Mouse (Mus musculus): Measurements from ENCODE around the gene Csnk1e. TPM values are rescaled to one million over a fixed set of nuclear protein-coding genes. Genes with fewer than 3 reads are reported as not detected.
A peak's percentile ranks its signal among the peaks of the same experiment; 100 is the strongest.

Gene Csnk1e
- total and polyA plus RNA-seq, 3 experiments: 10.4 to 46.7 (median 16.8) TPM

- no peak overlapping the region for H3K4me3 ChIP-seq (replicated peaks in 1 of 3; ENCODE audit: low read depth in 2 of 3, low read length in 2 of 3, poor library complexity in 1 of 3)
- no peak overlapping the region for H3K27ac ChIP-seq (ENCODE audit: insufficient read depth, low read depth)
- peaks cover 2% of the 10 kb centered on the region for H3K27me3 ChIP-seq (replicated peaks)
- H3K4me1 ChIP-seq (ENCODE audit: control insufficient read depth in 1 of 2, insufficient read depth in 2 of 2): peaks cover 27 to 56% of the 10 kb centered on the region in 2 experiments
- H3K9ac ChIP-seq (ENCODE audit: insufficient read depth, low read depth): no peak overlapping the region
- H3K36me3 ChIP-seq (replicated peaks in 1 of 2; ENCODE audit: control insufficient read depth in 1 of 2, insufficient read depth in 1 of 2, low read length in 1 of 2): peaks cover 2 to 24% of the 10 kb centered on the region in 2 experiments
- peaks cover 20% of the 10 kb centered on the region for H3K79me2 ChIP-seq (replicated peaks; ENCODE audit: control insufficient read depth, extremely low read depth, insufficient read depth, poor library complexity, severe bottlenecking)
- TF ChIP-seq MYC (IDR thresholded peaks at IDR 0.05; ENCODE audit: low read depth, low read length) (no peak), MXI1 (IDR thresholded peaks at IDR 0.05; ENCODE audit: low read depth, low read length) (no peak), NELFE (IDR thresholded peaks at IDR 0.05; ENCODE audit: low read depth, low read length) (no peak), ZNF384 (IDR thresholded peaks at IDR 0.05; ENCODE audit: low read depth, low read length) (no peak), BHLHE40 (IDR thresholded peaks at IDR 0.05; ENCODE audit: low read depth, low read length) (no peak), MEF2A (IDR thresholded peaks at IDR 0.05; ENCODE audit: borderline replicate concordance, low read depth, low read length) (no peak), RCOR1 (conservative IDR thresholded peaks at IDR 0.05; ENCODE audit: low read depth, low read length) (no peak), ETS1 (conservative IDR thresholded peaks at IDR 0.05; ENCODE audit: low read depth, low read length) (no peak)
- in situ Hi-C loops (cut with MboI; ENCODE audit: low pct_ligation_motif_present, low pct_unique_long_range_greater_than_20kb, low sequenced_read_pairs): no loop called here
- H3K4me2 ChIP-seq (ENCODE audit: insufficient read depth, low read depth, poor library complexity, severe bottlenecking): no peak overlapping the region
- no peaks in the 10 kb centered on the region for H3K9me3 ChIP-seq (replicated peaks; ENCODE audit: low read length)
- dilution Hi-C loops (cut with MboI; ENCODE audit: extremely low pct_ligation_motif_present, extremely low pct_unique_long_range_greater_than_20kb, low sequenced_read_pairs): no loop called here
- DNase-seq (ENCODE audit: extremely low read depth): no peak
Measured at GRCm38 (mm10) chr15:79400975-79401365, 54.4 kb downstream of the Csnk1e start.

GRCm38 (mm10) chr15:79400134-79400974 is 55.0 kb downstream of the Csnk1e start:
- no peaks in the 10 kb centered on the region for H3K9me3 ChIP-seq (replicated peaks; ENCODE audit: low read length)
- peaks cover 2% of the 10 kb centered on the region for H3K27me3 ChIP-seq (replicated peaks)
- peaks cover 24% of the 10 kb centered on the region for H3K79me2 ChIP-seq (replicated peaks; ENCODE audit: control insufficient read depth, extremely low read depth, insufficient read depth, poor library complexity, severe bottlenecking)
- H3K9ac ChIP-seq (ENCODE audit: insufficient read depth, low read depth): no peak overlapping the region
- no peak overlapping the region for H3K4me2 ChIP-seq (ENCODE audit: insufficient read depth, low read depth, poor library complexity, severe bottlenecking)
- in situ Hi-C loops (cut with MboI; ENCODE audit: low pct_ligation_motif_present, low pct_unique_long_range_greater_than_20kb, low sequenced_read_pairs) (no loop called here), dilution Hi-C loops (cut with MboI; ENCODE audit: extremely low pct_ligation_motif_present, extremely low pct_unique_long_range_greater_than_20kb, low sequenced_read_pairs) (no loop called here)
- no peak overlapping the region for H3K27ac ChIP-seq (ENCODE audit: insufficient read depth, low read depth)
- peaks cover 27 to 63% of the 10 kb centered on the region in 2 experiments for H3K4me1 ChIP-seq (ENCODE audit: control insufficient read depth in 1 of 2, insufficient read depth in 2 of 2)
- peak; percentile 59 for TF ChIP-seq BHLHE40 (IDR thresholded peaks at IDR 0.05; ENCODE audit: low read depth, low read length)
- TF ChIP-seq MEF2A (IDR thresholded peaks at IDR 0.05; ENCODE audit: borderline replicate concordance, low read depth, low read length): no peak
- TF ChIP-seq UBTF (IDR thresholded peaks at IDR 0.05; ENCODE audit: low read depth, low read length): no peak
- peak; percentile 34 for TF ChIP-seq USF1 (IDR thresholded peaks at IDR 0.05; ENCODE audit: low read depth, low read length)
- no peak overlapping the region for H3K4me3 ChIP-seq (replicated peaks in 1 of 3; ENCODE audit: low read depth in 2 of 3, low read length in 2 of 3, poor library complexity in 1 of 3)
- H3K36me3 ChIP-seq (replicated peaks in 1 of 2; ENCODE audit: control insufficient read depth in 1 of 2, insufficient read depth in 1 of 2, low read length in 1 of 2): peaks cover 2 to 30% of the 10 kb centered on the region in 2 experiments
- DNase-seq (ENCODE audit: extremely low read depth): no peak
